Mouse (Mus musculus) small intestine, adult 2 months (tissue): ENCODE data around the gene Get4. TPM values are rescaled to one million over a fixed set of nuclear protein-coding genes. Genes with fewer than 3 reads are reported as not detected.
A peak's percentile ranks its signal among the peaks of the same experiment; 100 is the strongest.

Experiments
- H3K27ac ChIP-seq: fragments of 200-500 bp; 2 replicates; pipeline ENCODE4 v1.5.1; 2012; ENCODE audit warnings: low read depth, low read length, control low read depth, inconsistent platforms; ENCODE audit not compliant: insufficient read depth
- H3K27me3 ChIP-seq: fragments of 200-500 bp; 2 replicates; pipeline ENCODE4 v1.6.1; 2012; ENCODE audit warnings: mild to moderate bottlenecking, moderate library complexity, low read length, inconsistent platforms; ENCODE audit not compliant: control insufficient read depth, insufficient read depth
- H3K36me3 ChIP-seq: fragments of 200-500 bp; 2 replicates; pipeline ENCODE4 v1.6.1; 2012; ENCODE audit warnings: mild to moderate bottlenecking, low read length, control low read depth, inconsistent platforms; ENCODE audit not compliant: control insufficient read depth, insufficient read depth
- H3K4me1 ChIP-seq: fragments of 200-500 bp; 2 replicates; pipeline ENCODE4 v1.6.1; 2012; ENCODE audit warnings: low read length, inconsistent platforms, mixed read lengths; ENCODE audit not compliant: control insufficient read depth, insufficient read depth, insufficient read length
- H3K4me3 ChIP-seq: fragments of 200-500 bp; 2 replicates; pipeline ENCODE4 v1.5.1; 2012; ENCODE audit warnings: low read depth, mild to moderate bottlenecking, control low read depth, inconsistent platforms, low read length, moderate library complexity
- CTCF ChIP-seq: fragments of 200-500 bp; IDR thresholded peaks from 2 replicates; pipeline ENCODE4 v1.5.1; 2012; ENCODE audit warnings: low read depth, mild to moderate bottlenecking, control low read depth, inconsistent platforms, low read length, moderate library complexity, mixed read lengths; ENCODE audit not compliant: insufficient replicate concordance, insufficient read length; ENCODE audit errors: extremely low read depth
- POLR2A ChIP-seq: fragments of 200-500 bp; IDR thresholded peaks from 2 replicates; pipeline ENCODE4 v1.6.1; 2012; ENCODE audit warnings: low read depth, mild to moderate bottlenecking, control low read depth, inconsistent platforms, low read length, moderate library complexity
- WGBS: fragments of 180-500 bp; shearing (Covaris S2); methylation state at CpG from one replicate; pipeline ENCODE4 v1.1.7; 2018; 5-methylcytosine and 5-hydroxymethylcytosine counted together
- polyA plus RNA-seq: library from polyadenylated mRNA; depleted of rRNA; stranded (reverse); fragments of >200 nt; gene quantifications from 2 replicates; pipeline ENCODE4 v1.2.3, GENCODE M21; 2012

Get4 gene
- polyA plus RNA-seq, 1 experiment = 240 TPM

- Histone ChIP-seq H3K27me3 (no peaks in the 10 kb centered on the region), H3K27ac (peak overlapping the region; percentile 79; the same call in 1 of the 2 replicates), H3K4me3 (no peak overlapping the region), H3K36me3 (peaks cover 78% of the 10 kb centered on the region), H3K4me1 (peaks cover 10% of the 10 kb centered on the region; the same call in 1 of the 2 replicates)
- no peak for TF ChIP-seq POLR2A
- TF ChIP-seq CTCF = no peak
- whole genome bisulfite sequencing = 89% methylated on average over 15 of the region's 15 CpGs
These were observed 10.9 kb upstream of the Get4 start for GRCm38 (mm10) chr5:139241022-139241761.

DNA sequence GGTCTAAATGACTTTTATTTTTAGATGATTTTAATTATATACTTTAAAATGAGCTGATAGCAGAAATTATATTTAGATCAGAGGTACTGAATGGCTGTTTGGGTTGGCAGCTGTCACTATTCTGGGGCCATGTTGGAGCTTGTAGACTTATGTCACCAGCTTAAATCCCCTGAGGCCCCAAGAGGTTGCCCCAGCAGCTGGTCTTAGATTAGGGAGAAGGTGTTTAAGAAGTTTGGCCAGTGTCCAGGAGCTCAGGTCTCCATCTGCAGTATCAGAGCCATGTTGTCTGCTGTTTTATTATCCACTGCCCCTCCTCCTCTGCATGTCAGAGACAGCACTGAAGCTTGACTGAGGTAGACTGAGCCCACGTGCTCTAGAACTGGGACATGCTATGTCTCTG is 8.7 kb upstream of the Get4 start:
- TF ChIP-seq CTCF = no peak
- TF ChIP-seq POLR2A = no peak
- H3K4me1 ChIP-seq = peaks cover 10% of the 10 kb centered on the region; the same call in 1 of the 2 replicates
- no peak overlapping the region for H3K27ac ChIP-seq
- H3K36me3 ChIP-seq = peaks cover 77% of the 10 kb centered on the region
- no peak overlapping the region for H3K4me3 ChIP-seq
- H3K27me3 ChIP-seq = no peaks in the 10 kb centered on the region
- 64% methylated on average over 1 of the region's 1 CpGs for WGBS

DNA sequence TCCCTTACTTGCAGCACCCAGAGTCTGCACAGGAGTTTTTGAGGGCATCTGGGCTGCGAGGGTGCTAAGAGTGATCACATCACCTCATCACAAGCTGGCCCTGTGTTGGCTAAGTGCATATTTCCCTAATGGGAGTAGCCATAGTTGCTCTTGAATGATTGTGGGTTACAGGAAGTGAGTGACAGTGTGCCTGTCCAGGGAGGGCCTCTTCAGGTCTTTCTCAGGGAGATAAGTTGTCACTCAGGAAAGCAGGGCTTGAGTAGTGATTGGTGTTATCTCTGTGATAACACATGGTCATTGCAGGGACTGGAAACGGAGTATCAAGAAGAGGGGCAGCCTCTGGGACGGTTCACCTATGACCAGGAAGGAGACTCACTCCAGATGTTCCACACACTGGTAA is 4.4 kb upstream of the Get4 start:
- Histone ChIP-seq H3K36me3 (peaks cover 55% of the 10 kb centered on the region), H3K27ac (no peak overlapping the region), H3K27me3 (no peaks in the 10 kb centered on the region), H3K4me3 (no peak overlapping the region), H3K4me1 (no peaks in the 10 kb centered on the region)
- WGBS = 86% methylated on average over 3 of the region's 3 CpGs
- TF ChIP-seq POLR2A (no peak), CTCF (no peak)

GRCm38 (mm10) chr5:139248846-139249245 is 3.3 kb upstream of the Get4 start:
- 69% methylated on average over 3 of the region's 3 CpGs for WGBS
- Histone ChIP-seq H3K4me1 (peaks cover 5% of the 10 kb centered on the region; the same call in 1 of the 2 replicates), H3K4me3 (no peak overlapping the region), H3K36me3 (peaks cover 47% of the 10 kb centered on the region), H3K27ac (no peak overlapping the region), H3K27me3 (no peaks in the 10 kb centered on the region)
- TF ChIP-seq CTCF = no peak
- no peak for TF ChIP-seq POLR2A

DNA sequence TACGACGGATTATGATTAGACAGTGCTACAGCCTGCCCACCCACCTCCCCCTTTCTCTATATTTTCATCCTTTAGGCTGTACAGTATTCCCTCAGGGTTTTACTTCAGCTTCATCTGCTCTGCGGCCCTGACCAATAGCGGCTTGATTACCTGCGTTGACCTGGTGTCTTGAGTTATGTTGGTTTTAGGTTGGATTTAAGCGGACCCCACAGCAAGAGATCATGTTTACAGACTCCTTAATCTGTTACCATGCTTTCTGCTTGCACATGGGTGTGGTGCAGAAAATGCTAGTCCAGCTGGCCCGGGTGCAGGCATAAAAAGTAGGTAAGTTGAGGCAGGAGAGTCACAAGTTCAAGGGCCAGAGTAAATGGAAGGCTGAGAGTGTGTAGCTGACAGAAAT is 845 bp upstream of the Get4 start:
- Histone ChIP-seq H3K27ac (peak overlapping the region; percentile 61; the same call in 1 of the 2 replicates), H3K27me3 (no peaks in the 10 kb centered on the region), H3K4me3 (no peak overlapping the region), H3K4me1 (peaks cover 5% of the 10 kb centered on the region; the same call in 1 of the 2 replicates), H3K36me3 (peaks cover 29% of the 10 kb centered on the region)
- no peak for TF ChIP-seq CTCF
- TF ChIP-seq POLR2A = no peak
- WGBS = 75% methylated on average over 7 of the region's 7 CpGs

- Histone ChIP-seq H3K27ac (peak overlapping the region; percentile 61), H3K4me3 (peak overlapping the region; percentile 75), H3K27me3 (no peaks in the 10 kb centered on the region), H3K4me1 (peaks cover 5% of the 10 kb centered on the region; the same call in 1 of the 2 replicates), H3K36me3 (peaks cover 25% of the 10 kb centered on the region)
- no peak for TF ChIP-seq CTCF
- TF ChIP-seq POLR2A = no peak; the same call in 1 of the 2 replicates
- under 1% methylated on average over 8 of the region's 8 CpGs for WGBS
These were observed 416 bp upstream of the Get4 start for GRCm38 (mm10) chr5:139251736-139252080.

- peak overlapping the region; percentile 78 for H3K27ac ChIP-seq
- peaks cover 9% of the 10 kb centered on the region; the same call in 1 of the 2 replicates for H3K4me1 ChIP-seq
- no peak for TF ChIP-seq CTCF
- no peak for TF ChIP-seq POLR2A
- peak overlapping the region; percentile 75 for H3K4me3 ChIP-seq
- WGBS = 0% methylated on average over 7 of the region's 7 CpGs
- peaks cover 18% of the 10 kb centered on the region for H3K36me3 ChIP-seq
- no peaks in the 10 kb centered on the region for H3K27me3 ChIP-seq
These were observed 754 bp downstream of the Get4 start for GRCm38 (mm10) chr5:139252910-139253245.
